Mouse (Mus musculus) hindbrain, embryonic 13.5 days (tissue): ENCODE measurements around the gene Cib2. TPM values are rescaled to one million over a fixed set of nuclear protein-coding genes. Genes with fewer than 3 reads are reported as not detected.

ENCODE experiments used
- ATAC-seq: fragments of 200-750 bp; cut with Nextera tagmentation; 2 replicates; pipeline ENCODE4 v1.8.0; 2017; ENCODE audit warnings: moderate TSS enrichment; ENCODE audit not compliant: low FRiP score
- H3K27ac ChIP-seq: fragments of 300-500 bp; sonication (generic); 2 replicates; pipeline ENCODE4 v1.5.1; 2015; ENCODE audit warnings: inconsistent platforms, mild to moderate bottlenecking, moderate library complexity
- H3K27me3 ChIP-seq: fragments of 300-500 bp; sonication (generic); 2 replicates; pipeline ENCODE4 v1.6.1; 2015; ENCODE audit warnings: mild to moderate bottlenecking, inconsistent platforms
- H3K36me3 ChIP-seq: fragments of 300-500 bp; sonication (generic); 2 replicates; pipeline ENCODE4 v1.6.1; 2015; ENCODE audit warnings: mild to moderate bottlenecking, inconsistent platforms
- H3K4me1 ChIP-seq: fragments of 300-500 bp; sonication (generic); replicated peaks from 2 replicates; pipeline ENCODE4 v1.6.1; 2015; ENCODE audit warnings: inconsistent platforms
- H3K4me2 ChIP-seq: fragments of 300-500 bp; sonication (generic); 2 replicates; pipeline ENCODE4 v1.6.1; 2015; ENCODE audit warnings: inconsistent platforms, mild to moderate bottlenecking, moderate library complexity
- H3K4me3 ChIP-seq: fragments of 300-500 bp; sonication (generic); 2 replicates; pipeline ENCODE4 v1.5.1; 2015; ENCODE audit warnings: mild to moderate bottlenecking, inconsistent platforms
- H3K9ac ChIP-seq: fragments of 300-500 bp; sonication (generic); 2 replicates; pipeline ENCODE4 v1.6.1; 2015; ENCODE audit warnings: mild to moderate bottlenecking, inconsistent platforms
- H3K9me3 ChIP-seq: fragments of 300-500 bp; sonication (generic); 2 replicates; pipeline ENCODE4 v1.6.1; 2016; ENCODE audit warnings: inconsistent platforms
- WGBS: fragments of 180-500 bp; shearing (Covaris S2); methylation state at CpG from one replicate; pipeline ENCODE4 v1.1.7; 2015; 5-methylcytosine and 5-hydroxymethylcytosine counted together
- polyA plus RNA-seq: library from polyadenylated mRNA; unstranded; fragments of >200 nt; fragmentation: Nextera tagmentation; extraction: Ambion mirVana; gene quantifications from 2 replicates; pipeline ENCODE4 v1.2.1, GENCODE M21; 2015

Cib2 gene
- polyA plus RNA-seq, 1 experiment from 2014 or later: 45.2 TPM

GRCm38 (mm10) chr9:54502873-54503272 is 57.1 kb downstream of the Cib2 start:
- WGBS: 15% methylated on average over 12 of the region's 12 CpGs
- H3K27me3 ChIP-seq: no peaks in the 10 kb centered on the region
- H3K9ac ChIP-seq: 0 out of 2 replicates have a peak overlapping the region, but pooled peaks have one; percentile 14
- peaks cover 30% of the 10 kb centered on the region for H3K4me1 ChIP-seq
- peak overlapping the region; percentile 89 for H3K4me3 ChIP-seq
- no peak for ATAC-seq
- H3K4me2 ChIP-seq: peak overlapping the region; percentile 63
- no peaks in the 10 kb centered on the region for H3K36me3 ChIP-seq
- no peaks in the 10 kb centered on the region for H3K9me3 ChIP-seq
- no peak overlapping the region for H3K27ac ChIP-seq

GRCm38 (mm10) chr9:54502111-54502495 is 57.9 kb downstream of the Cib2 start:
- Histone ChIP-seq H3K4me2 (peak overlapping the region; percentile 63), H3K27me3 (no peaks in the 10 kb centered on the region), H3K27ac (peak overlapping the region; percentile 92; the same call in 1 of the 2 replicates), H3K4me3 (peak overlapping the region; percentile 89), H3K36me3 (no peaks in the 10 kb centered on the region), H3K9me3 (no peaks in the 10 kb centered on the region), H3K9ac (peak overlapping the region; percentile 92), H3K4me1 (peaks cover 30% of the 10 kb centered on the region)
- 5% methylated on average over 13 of the region's 13 CpGs for WGBS
- no peak for ATAC-seq

- H3K9me3 ChIP-seq: no peaks in the 10 kb centered on the region
- H3K27ac ChIP-seq: peak within 1 kb of the TSS; percentile 92
- peaks cover 30% of the 10 kb centered on the region for H3K4me1 ChIP-seq
- H3K4me3 ChIP-seq: peak within 1 kb of the TSS; percentile 89
- no peaks in the 10 kb centered on the region for H3K27me3 ChIP-seq
- H3K9ac ChIP-seq: peak within 1 kb of the TSS; percentile 92
- peak within 1 kb of the TSS; percentile 63 for H3K4me2 ChIP-seq
- WGBS: under 1% methylated on average over 82 of the region's 99 CpGs
- peak; percentile 96 for ATAC-seq
- no peaks in the 10 kb centered on the region for H3K36me3 ChIP-seq
Measured at GRCm38 (mm10) chr9:54501453-54502110, 58.4 kb downstream of the Cib2 start, which contains the start of gene Dmxl2. TSS of gene Dmxl2 (minus strand) at chr9:54501626.

GRCm38 (mm10) chr9:54500832-54501452 is 59.1 kb downstream of the Cib2 start:
- peak overlapping the region; percentile 92 for H3K27ac ChIP-seq
- H3K4me2 ChIP-seq: peak overlapping the region; percentile 63
- H3K36me3 ChIP-seq: no peaks in the 10 kb centered on the region
- H3K9ac ChIP-seq: peak overlapping the region; percentile 92
- WGBS: under 1% methylated on average over 42 of the region's 43 CpGs
- no peaks in the 10 kb centered on the region for H3K27me3 ChIP-seq
- ATAC-seq: peak; percentile 78
- H3K4me3 ChIP-seq: peak overlapping the region; percentile 89
- peaks cover 30% of the 10 kb centered on the region for H3K4me1 ChIP-seq
- no peaks in the 10 kb centered on the region for H3K9me3 ChIP-seq

- Histone ChIP-seq H3K27me3 (no peaks in the 10 kb centered on the region), H3K9ac (peak overlapping the region; percentile 60), H3K27ac (no peak overlapping the region), H3K4me3 (peak overlapping the region; percentile 89), H3K36me3 (no peaks in the 10 kb centered on the region), H3K4me1 (peaks cover 30% of the 10 kb centered on the region), H3K4me2 (peak overlapping the region; percentile 63), H3K9me3 (no peaks in the 10 kb centered on the region)
- 77% methylated on average over 3 of the region's 3 CpGs for WGBS
- no peak for ATAC-seq
Measured at GRCm38 (mm10) chr9:54499791-54500190, 60.2 kb downstream of the Cib2 start.

GRCm38 (mm10) chr9:54499291-54499690 is 60.7 kb downstream of the Cib2 start:
- 80% methylated on average over 6 of the region's 6 CpGs for WGBS
- Histone ChIP-seq H3K4me3 (peak overlapping the region; percentile 89), H3K36me3 (no peaks in the 10 kb centered on the region), H3K27me3 (no peaks in the 10 kb centered on the region), H3K9ac (peak overlapping the region; percentile 60; the same call in 1 of the 2 replicates), H3K9me3 (no peaks in the 10 kb centered on the region), H3K27ac (no peak overlapping the region), H3K4me2 (peak overlapping the region; percentile 63), H3K4me1 (peaks cover 30% of the 10 kb centered on the region)
- no peak for ATAC-seq

Other genes starting within 250 kb of the Cib2 start
- gene Dmxl2, start 58.6 kb downstream of the Cib2 start, polyA plus RNA-seq: 43.3 and 44.0 TPM in 2 replicates
- gene Sh2d7, start 21.2 kb downstream of the Cib2 start, polyA plus RNA-seq: 0.08 TPM in 1 of 2 replicates, not detected in the other
- gene Idh3a, start 26.1 kb upstream of the Cib2 start, polyA plus RNA-seq: 122 and 126 TPM in 2 replicates
- gene Acsbg1, start 101.7 kb upstream of the Cib2 start, polyA plus RNA-seq: 14.2 and 15.6 TPM in 2 replicates
- 4.8 and 7.2 TPM in 2 replicates for gene Dnaja4, start 138.7 kb upstream of the Cib2 start, polyA plus RNA-seq
- gene Wdr61, start 174.3 kb upstream of the Cib2 start, polyA plus RNA-seq: 110 and 112 TPM in 2 replicates
- 368 and 389 TPM in 2 replicates for gene Crabp1, start 204.5 kb upstream of the Cib2 start, polyA plus RNA-seq